Mouse (Mus musculus): Measurements from ENCODE around the gene S100g. TPM values are rescaled to one million over a fixed set of nuclear protein-coding genes. Genes with fewer than 3 reads are reported as not detected.

The S100g gene
- polyA plus RNA-seq, 1 experiment from 2014 or later: 1,226 TPM

DNA sequence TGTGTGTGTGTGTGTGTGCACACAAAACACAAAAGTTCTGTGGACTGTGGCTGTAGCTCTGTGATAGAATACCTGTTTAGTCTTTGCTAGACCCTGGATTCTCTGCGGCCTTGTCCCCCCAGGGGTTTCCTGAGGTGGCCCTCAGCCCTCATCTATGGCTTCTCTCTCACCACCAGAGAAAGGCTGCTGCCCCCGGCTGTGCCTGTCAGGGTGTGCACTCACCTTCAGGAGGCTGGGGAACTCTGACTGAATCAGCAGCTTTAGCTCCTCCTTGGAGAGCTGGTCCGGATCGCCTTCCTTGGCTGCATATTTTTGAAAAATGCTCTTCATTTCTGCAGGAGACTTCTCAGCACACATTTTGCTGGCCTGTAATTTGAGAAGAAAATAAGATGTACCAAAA lies 559 bp downstream of the S100g start:
- H3K9me3 ChIP-seq (ENCODE audit: low read length): no peaks in the 10 kb centered on the region
- H3K4me3 ChIP-seq (ENCODE audit: low read depth, low read length): no peak overlapping the region
- no peak overlapping the region for H3K9ac ChIP-seq (replicated peaks; ENCODE audit: low read depth)
- no peaks in the 10 kb centered on the region for H3K4me1 ChIP-seq (ENCODE audit: insufficient read depth, low read depth, low read length)
- 49% methylated on average over 4 of the region's 4 CpGs for WGBS
- no peak for DNase-seq (ENCODE audit: low spot score)
- TF ChIP-seq EP300 (IDR thresholded peaks at IDR 0.05) (no peak), CTCF (IDR thresholded peaks at IDR 0.05) (no peak)
- no peaks in the 10 kb centered on the region for H3K27me3 ChIP-seq (replicated peaks; ENCODE audit: insufficient read depth, low read length)
- no peak overlapping the region for H3K27ac ChIP-seq (ENCODE audit: low read length)
- H3K4me2 ChIP-seq (replicated peaks; ENCODE audit: low read depth, low read length): no peak overlapping the region
- no peak for ATAC-seq
- H3K36me3 ChIP-seq (ENCODE audit: insufficient read depth, low read length): no peaks in the 10 kb centered on the region

GRCm38 (mm10) chrX:162957921-162958320 lies 6.5 kb downstream of the S100g start:
- H3K27me3 ChIP-seq (replicated peaks; ENCODE audit: insufficient read depth, low read length): no peaks in the 10 kb centered on the region
- H3K36me3 ChIP-seq (ENCODE audit: insufficient read depth, low read length): no peaks in the 10 kb centered on the region
- no peak for TF ChIP-seq CTCF (IDR thresholded peaks at IDR 0.05)
- no peak for TF ChIP-seq EP300 (IDR thresholded peaks at IDR 0.05)
- ATAC-seq (no peak), DNase-seq (ENCODE audit: low spot score) (no peak)
- no peaks in the 10 kb centered on the region for H3K4me1 ChIP-seq (ENCODE audit: insufficient read depth, low read depth, low read length)
- no peak overlapping the region for H3K4me2 ChIP-seq (replicated peaks; ENCODE audit: low read depth, low read length)
- WGBS: 82% methylated on average over 3 of the region's 3 CpGs
- H3K9ac ChIP-seq (replicated peaks; ENCODE audit: low read depth): no peak overlapping the region
- H3K27ac ChIP-seq (ENCODE audit: low read length): no peak overlapping the region
- H3K9me3 ChIP-seq (ENCODE audit: low read length): no peaks in the 10 kb centered on the region
- H3K4me3 ChIP-seq (ENCODE audit: low read depth, low read length): no peak overlapping the region

DNA sequence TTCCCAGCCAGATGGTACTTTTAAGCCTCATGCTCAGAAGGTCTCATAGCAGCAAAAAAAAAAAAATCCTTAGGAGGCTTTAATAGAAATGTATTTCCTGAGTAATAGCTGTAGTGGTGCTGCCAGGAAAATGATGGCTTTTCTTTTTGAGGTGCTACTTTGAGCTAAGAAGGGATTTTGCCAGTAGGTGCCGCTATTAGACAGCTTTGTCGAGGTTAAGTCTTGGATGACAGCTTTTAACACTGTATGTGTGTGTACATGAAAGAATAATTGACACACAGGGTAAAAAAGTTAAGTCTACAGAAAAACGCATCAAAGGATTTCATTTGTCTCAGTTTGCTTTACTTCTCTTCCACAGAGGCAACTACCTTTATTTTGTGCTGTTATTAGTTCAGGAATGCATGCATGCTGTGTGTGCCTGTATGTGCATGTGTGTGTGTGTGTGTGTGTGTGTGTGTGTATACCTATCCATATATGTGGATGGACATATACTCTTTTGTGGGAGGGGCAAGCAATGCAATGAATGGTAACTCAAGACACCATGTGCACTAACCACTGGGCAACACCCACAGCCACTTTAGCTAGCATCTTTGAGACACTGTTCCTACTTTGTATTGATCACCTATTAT lies 14.5 kb downstream of the S100g start:
- TF ChIP-seq CTCF (IDR thresholded peaks at IDR 0.05): peak; percentile 60
- TF ChIP-seq EP300 (IDR thresholded peaks at IDR 0.05): no peak
- Histone ChIP-seq H3K27me3 (replicated peaks; ENCODE audit: insufficient read depth, low read length) (no peaks in the 10 kb centered on the region), H3K9me3 (ENCODE audit: low read length) (no peaks in the 10 kb centered on the region), H3K27ac (ENCODE audit: low read length) (no peak overlapping the region), H3K36me3 (ENCODE audit: insufficient read depth, low read length) (no peaks in the 10 kb centered on the region), H3K4me1 (ENCODE audit: insufficient read depth, low read depth, low read length) (no peaks in the 10 kb centered on the region), H3K4me3 (ENCODE audit: low read depth, low read length) (no peak overlapping the region), H3K9ac (replicated peaks; ENCODE audit: low read depth) (no peak overlapping the region), H3K4me2 (replicated peaks; ENCODE audit: low read depth, low read length) (no peak overlapping the region)
- WGBS: 25% methylated on average over 3 of the region's 3 CpGs
- no peak for ATAC-seq
- DNase-seq (ENCODE audit: low spot score): peak; percentile 48

GRCm38 (mm10) chrX:162942027-162942426 lies 22.4 kb downstream of the S100g start:
- Histone ChIP-seq H3K27me3 (replicated peaks; ENCODE audit: insufficient read depth, low read length) (no peaks in the 10 kb centered on the region), H3K9ac (replicated peaks; ENCODE audit: low read depth) (no peak overlapping the region), H3K27ac (ENCODE audit: low read length) (no peak overlapping the region), H3K4me2 (replicated peaks; ENCODE audit: low read depth, low read length) (no peak overlapping the region), H3K4me1 (ENCODE audit: insufficient read depth, low read depth, low read length) (no peaks in the 10 kb centered on the region), H3K36me3 (ENCODE audit: insufficient read depth, low read length) (no peaks in the 10 kb centered on the region), H3K9me3 (ENCODE audit: low read length) (no peaks in the 10 kb centered on the region), H3K4me3 (ENCODE audit: low read depth, low read length) (no peak overlapping the region)
- no peak for ATAC-seq
- peak; percentile 8 for DNase-seq (ENCODE audit: low spot score)
- TF ChIP-seq EP300 (IDR thresholded peaks at IDR 0.05): no peak
- TF ChIP-seq CTCF (IDR thresholded peaks at IDR 0.05): no peak
- WGBS: 67% methylated on average over 1 of the region's 1 CpGs

DNA sequence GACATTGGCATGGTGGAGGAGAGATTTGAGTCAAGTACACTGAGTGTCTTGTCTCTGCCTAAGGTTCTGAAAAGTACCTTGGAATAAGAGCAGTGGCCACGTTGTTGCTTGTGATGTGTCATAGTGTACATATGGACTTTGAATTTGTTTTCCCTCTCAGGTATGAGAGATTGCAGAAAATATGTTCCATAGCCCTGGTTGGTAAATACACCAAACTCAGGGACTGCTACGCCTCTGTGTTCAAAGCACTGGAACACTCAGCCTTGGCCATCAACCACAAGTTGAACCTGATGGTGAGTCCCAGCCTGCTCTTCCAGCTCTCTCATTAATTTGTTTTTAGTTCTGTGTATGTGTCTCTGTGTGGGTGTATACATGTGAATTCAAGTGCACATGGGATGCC lies 32.9 kb downstream of the S100g start:
- 87% methylated on average over 2 of the region's 2 CpGs for WGBS
- Histone ChIP-seq H3K4me2 (replicated peaks; ENCODE audit: low read depth, low read length) (no peak overlapping the region), H3K4me3 (ENCODE audit: low read depth, low read length) (no peak overlapping the region), H3K27me3 (replicated peaks; ENCODE audit: insufficient read depth, low read length) (no peaks in the 10 kb centered on the region), H3K36me3 (ENCODE audit: insufficient read depth, low read length) (no peaks in the 10 kb centered on the region), H3K9ac (replicated peaks; ENCODE audit: low read depth) (no peak overlapping the region), H3K9me3 (ENCODE audit: low read length) (no peaks in the 10 kb centered on the region), H3K27ac (ENCODE audit: low read length) (no peak overlapping the region), H3K4me1 (ENCODE audit: insufficient read depth, low read depth, low read length) (no peaks in the 10 kb centered on the region)
- no peak for TF ChIP-seq CTCF (IDR thresholded peaks at IDR 0.05)
- no peak for TF ChIP-seq EP300 (IDR thresholded peaks at IDR 0.05)
- ATAC-seq (no peak), DNase-seq (ENCODE audit: low spot score) (no peak)

DNA sequence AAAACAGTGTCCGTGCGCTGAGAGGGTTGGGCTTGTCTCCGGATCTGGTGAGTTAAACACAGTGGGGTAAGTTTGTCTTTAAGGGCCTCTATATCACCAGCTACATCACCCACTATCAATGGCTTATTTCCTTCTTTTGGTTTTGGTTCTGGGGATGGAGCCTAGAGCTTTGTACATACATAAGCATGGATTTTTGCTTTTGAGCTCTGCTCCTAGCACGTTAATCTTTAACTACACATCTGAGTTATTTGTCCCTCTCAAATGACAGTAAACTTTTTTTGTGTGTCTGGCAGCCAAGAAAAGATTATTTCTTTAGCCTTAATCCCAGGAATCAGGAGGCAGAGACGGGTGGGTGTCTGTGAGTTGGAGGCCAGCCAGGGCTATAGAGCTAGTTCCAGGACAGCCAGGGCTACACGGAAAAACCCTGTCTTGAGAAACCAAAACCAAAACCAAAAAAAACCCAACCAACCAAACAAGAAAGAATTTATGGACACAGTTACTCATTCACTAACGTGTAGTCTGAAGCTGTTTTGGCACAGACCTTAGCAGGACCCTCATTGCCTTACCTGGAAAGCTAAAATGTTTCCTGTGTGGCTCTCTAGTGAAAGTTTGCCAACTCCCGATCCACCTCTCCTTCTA lies 42.8 kb downstream of the S100g start:
- H3K36me3 ChIP-seq (ENCODE audit: insufficient read depth, low read length): no peaks in the 10 kb centered on the region
- WGBS: 74% methylated on average over 8 of the region's 8 CpGs

More for the DNA sequence above, 42.8 kb downstream of the S100g start:
- Histone ChIP-seq H3K9ac (replicated peaks; ENCODE audit: low read depth) (no peak overlapping the region), H3K27ac (ENCODE audit: low read length) (no peak overlapping the region), H3K27me3 (replicated peaks; ENCODE audit: insufficient read depth, low read length) (no peaks in the 10 kb centered on the region), H3K9me3 (ENCODE audit: low read length) (no peaks in the 10 kb centered on the region), H3K4me3 (ENCODE audit: low read depth, low read length) (no peak overlapping the region), H3K4me1 (ENCODE audit: insufficient read depth, low read depth, low read length) (no peaks in the 10 kb centered on the region), H3K4me2 (replicated peaks; ENCODE audit: low read depth, low read length) (no peak overlapping the region)
- ATAC-seq (no peak), DNase-seq (ENCODE audit: low spot score) (no peak)
- TF ChIP-seq EP300 (IDR thresholded peaks at IDR 0.05) (no peak), CTCF (IDR thresholded peaks at IDR 0.05) (no peak)
